Mouse (Mus musculus) bone marrow, adult 2 months (tissue): ENCODE data around the gene Vamp9.

Experiments
- CTCF ChIP-seq: fragments of 200-500 bp; IDR thresholded peaks from 2 replicates; pipeline ENCODE4 v1.5.1; 2011; ENCODE audit warnings: low read length, control low read depth; ENCODE audit not compliant: control insufficient read depth, insufficient read depth
- POLR2A ChIP-seq: fragments of 200-500 bp; IDR thresholded peaks from 2 replicates; pipeline ENCODE4 v1.6.1; 2011; ENCODE audit warnings: low read depth, mild to moderate bottlenecking, control low read depth, low read length, borderline replicate concordance; ENCODE audit not compliant: control insufficient read depth

- TF ChIP-seq CTCF (no peak), POLR2A (no peak)
Measured at GRCm38 (mm10) chr5:99863656-99864380, 42.2 kb upstream of the Vamp9 start.
